Mouse (Mus musculus): ENCODE measurements at regions not wholly inside any gene's neighbourhood (a gene's known extent, or its start where the extent isn't known, plus 50 kb on each side); places are given as distances from the start of the nearest gene placed in this dataset.

GRCm38 (mm10) chr12:95937705-95938104 lies 245.7 kb downstream of the Flrt2 start:
- H3K27me3 ChIP-seq (ENCODE audit: control insufficient read depth, insufficient read depth, low read length), result no peaks in the 10 kb centered on the region
- no peak overlapping the region for H3K9ac ChIP-seq (ENCODE audit: low read length)
- no peaks in the 10 kb centered on the region for H3K9me3 ChIP-seq (ENCODE audit: control insufficient read depth, low read length)
- no peak overlapping the region for H3K4me3 ChIP-seq (ENCODE audit: control insufficient read depth in 1 of 2, insufficient read depth in 1 of 2, low read depth in 1 of 2, low read length in 2 of 2)
- no peaks in the 10 kb centered on the region for H3K4me1 ChIP-seq (ENCODE audit: control insufficient read depth in 2 of 2, insufficient read depth in 2 of 2, low read length in 2 of 2)
- no peak overlapping the region for H3K4me2 ChIP-seq (ENCODE audit: low read length)
- 52% methylated on average over 4 of the region's 4 CpGs for WGBS
- no peaks in the 10 kb centered on the region for H3K36me3 ChIP-seq (ENCODE audit: control insufficient read depth, insufficient read depth, low read length)
- H3K27ac ChIP-seq (replicated peaks in 1 of 2; ENCODE audit: control insufficient read depth in 1 of 2, insufficient read depth in 1 of 2, low read depth in 2 of 2, low read length in 2 of 2), result no peak overlapping the region
- ATAC-seq (ENCODE audit: insufficient number of reproducible peaks, insufficient read depth, low FRiP score, low read depth), result no peak

DNA sequence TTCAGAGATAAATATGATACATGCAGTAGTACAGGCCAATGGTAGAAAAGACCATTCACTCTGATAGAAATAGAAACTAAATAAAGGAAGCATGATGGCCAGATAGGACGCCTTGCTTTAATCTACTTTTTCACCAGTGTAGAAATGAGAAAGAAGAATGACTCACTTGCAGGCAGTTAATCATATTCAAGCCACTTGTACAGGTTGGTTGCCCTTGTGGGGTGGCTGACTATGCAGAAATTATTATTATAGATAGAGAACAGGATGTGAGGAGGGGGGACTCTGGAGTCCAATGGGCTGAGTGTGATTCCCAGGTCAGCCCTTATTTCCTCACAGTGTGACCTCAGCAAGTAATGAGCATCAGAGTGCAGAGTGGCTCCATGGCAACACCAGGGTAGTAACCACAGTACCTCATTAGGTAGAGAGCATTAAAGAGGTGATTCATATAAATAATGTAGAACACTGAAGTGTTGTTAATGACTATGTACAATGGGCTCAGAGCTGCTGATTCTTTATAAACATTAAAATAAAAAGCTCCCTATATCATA lies 248.5 kb downstream of the Flrt2 start:
- 81% methylated on average over 1 of the region's 1 CpGs for WGBS
- Histone ChIP-seq H3K27ac (replicated peaks in 1 of 2; ENCODE audit: control insufficient read depth in 1 of 2, insufficient read depth in 1 of 2, low read depth in 2 of 2, low read length in 2 of 2) (no peak overlapping the region), H3K4me3 (ENCODE audit: control insufficient read depth in 1 of 2, insufficient read depth in 1 of 2, low read depth in 1 of 2, low read length in 2 of 2) (no peak overlapping the region), H3K36me3 (ENCODE audit: control insufficient read depth, insufficient read depth, low read length) (no peaks in the 10 kb centered on the region), H3K9me3 (ENCODE audit: control insufficient read depth, low read length) (no peaks in the 10 kb centered on the region), H3K4me1 (ENCODE audit: control insufficient read depth in 2 of 2, insufficient read depth in 2 of 2, low read length in 2 of 2) (no peaks in the 10 kb centered on the region), H3K9ac (ENCODE audit: low read length) (no peak overlapping the region), H3K4me2 (ENCODE audit: low read length) (no peak overlapping the region), H3K27me3 (ENCODE audit: control insufficient read depth, insufficient read depth, low read length) (no peaks in the 10 kb centered on the region)
- ATAC-seq (ENCODE audit: insufficient number of reproducible peaks, insufficient read depth, low FRiP score, low read depth), result no peak

DNA sequence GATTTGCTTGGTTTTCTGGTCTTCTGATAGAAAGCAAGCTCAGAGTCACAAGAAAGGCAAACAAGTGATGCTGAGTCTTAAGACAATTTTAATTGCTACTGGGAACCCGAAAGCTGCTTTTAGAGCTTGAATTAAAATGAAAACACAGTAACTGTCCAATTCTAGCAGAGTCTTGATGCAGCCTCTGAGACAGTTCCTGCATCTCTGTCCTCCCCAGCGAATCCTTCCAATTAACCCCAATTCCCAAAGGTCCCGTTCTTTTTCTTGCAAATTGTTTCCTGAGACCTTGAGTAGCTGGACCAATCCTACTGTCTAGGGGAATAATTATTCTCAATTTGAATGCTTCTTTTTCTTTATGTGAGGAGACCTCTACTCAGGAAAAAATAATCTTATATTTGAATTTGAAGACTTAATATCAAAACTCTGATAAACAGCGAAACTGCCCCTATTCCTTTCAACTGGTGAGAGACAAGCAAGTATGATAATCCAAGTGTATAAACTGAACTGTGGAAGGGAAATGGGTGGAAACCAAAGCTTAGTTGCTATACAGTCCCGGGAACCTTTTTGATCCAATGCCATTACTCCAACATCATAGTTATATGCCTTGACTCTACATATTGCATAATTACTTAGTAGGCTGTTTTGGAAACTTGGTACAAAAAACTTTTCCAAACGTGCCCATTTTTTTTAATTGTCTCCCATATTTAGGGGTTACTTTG lies 267.9 kb downstream of the Flrt2 start:
- Histone ChIP-seq H3K4me1 (ENCODE audit: control insufficient read depth in 2 of 2, insufficient read depth in 2 of 2, low read length in 2 of 2) (no peaks in the 10 kb centered on the region), H3K9ac (ENCODE audit: low read length) (no peak overlapping the region), H3K9me3 (ENCODE audit: control insufficient read depth, low read length) (no peaks in the 10 kb centered on the region), H3K36me3 (ENCODE audit: control insufficient read depth, insufficient read depth, low read length) (no peaks in the 10 kb centered on the region), H3K27me3 (ENCODE audit: control insufficient read depth, insufficient read depth, low read length) (no peaks in the 10 kb centered on the region), H3K4me2 (ENCODE audit: low read length) (no peak overlapping the region), H3K4me3 (ENCODE audit: control insufficient read depth in 1 of 2, insufficient read depth in 1 of 2, low read depth in 1 of 2, low read length in 2 of 2) (no peak overlapping the region), H3K27ac (replicated peaks in 1 of 2; ENCODE audit: control insufficient read depth in 1 of 2, insufficient read depth in 1 of 2, low read depth in 2 of 2, low read length in 2 of 2) (no peak overlapping the region)
- 72% methylated on average over 6 of the region's 6 CpGs for WGBS
- ATAC-seq (ENCODE audit: insufficient number of reproducible peaks, insufficient read depth, low FRiP score, low read depth), result no peak

DNA sequence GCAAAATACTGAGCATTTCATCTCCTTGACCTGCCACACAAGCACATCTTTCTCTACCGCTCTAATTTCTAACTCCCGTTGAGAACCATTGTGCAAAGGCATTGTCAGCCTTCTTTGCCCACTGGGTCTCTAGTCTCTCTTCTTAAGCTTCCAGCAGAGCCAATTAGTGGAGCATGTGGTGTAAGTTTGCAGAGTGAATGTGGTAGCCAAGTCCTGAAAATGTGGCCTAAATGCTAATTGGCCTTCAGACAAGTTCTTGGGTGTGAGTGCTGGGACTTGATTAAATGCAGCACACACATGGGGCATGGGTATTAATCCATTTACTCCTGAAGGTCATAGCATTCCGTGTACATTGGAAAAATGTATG lies 268.5 kb downstream of the Flrt2 start:
- ATAC-seq (ENCODE audit: insufficient number of reproducible peaks, insufficient read depth, low FRiP score, low read depth), result no peak
- no peak overlapping the region for H3K4me3 ChIP-seq (ENCODE audit: control insufficient read depth in 1 of 2, insufficient read depth in 1 of 2, low read depth in 1 of 2, low read length in 2 of 2)
- no peaks in the 10 kb centered on the region for H3K36me3 ChIP-seq (ENCODE audit: control insufficient read depth, insufficient read depth, low read length)
- no peaks in the 10 kb centered on the region for H3K9me3 ChIP-seq (ENCODE audit: control insufficient read depth, low read length)
- no peak overlapping the region for H3K4me2 ChIP-seq (ENCODE audit: low read length)
- 50% methylated on average over 3 of the region's 3 CpGs for WGBS
- no peak overlapping the region for H3K27ac ChIP-seq (replicated peaks in 1 of 2; ENCODE audit: control insufficient read depth in 1 of 2, insufficient read depth in 1 of 2, low read depth in 2 of 2, low read length in 2 of 2)
- H3K4me1 ChIP-seq (ENCODE audit: control insufficient read depth in 2 of 2, insufficient read depth in 2 of 2, low read length in 2 of 2), result no peaks in the 10 kb centered on the region
- H3K9ac ChIP-seq (ENCODE audit: low read length), result no peak overlapping the region
- H3K27me3 ChIP-seq (ENCODE audit: control insufficient read depth, insufficient read depth, low read length), result no peaks in the 10 kb centered on the region

- H3K4me3 ChIP-seq (ENCODE audit: control insufficient read depth in 1 of 2, insufficient read depth in 1 of 2, low read depth in 1 of 2, low read length in 2 of 2), result no peak overlapping the region
- H3K9ac ChIP-seq (ENCODE audit: low read length), result no peak overlapping the region
- H3K36me3 ChIP-seq (ENCODE audit: control insufficient read depth, insufficient read depth, low read length), result no peaks in the 10 kb centered on the region
- 60% methylated on average over 4 of the region's 4 CpGs for WGBS
- no peak overlapping the region for H3K27ac ChIP-seq (replicated peaks in 1 of 2; ENCODE audit: control insufficient read depth in 1 of 2, insufficient read depth in 1 of 2, low read depth in 2 of 2, low read length in 2 of 2)
- H3K4me1 ChIP-seq (ENCODE audit: control insufficient read depth in 2 of 2, insufficient read depth in 2 of 2, low read length in 2 of 2), result no peaks in the 10 kb centered on the region
- no peaks in the 10 kb centered on the region for H3K27me3 ChIP-seq (ENCODE audit: control insufficient read depth, insufficient read depth, low read length)
- no peaks in the 10 kb centered on the region for H3K9me3 ChIP-seq (ENCODE audit: control insufficient read depth, low read length)
- no peak for ATAC-seq (ENCODE audit: insufficient number of reproducible peaks, insufficient read depth, low FRiP score, low read depth)
- H3K4me2 ChIP-seq (ENCODE audit: low read length), result no peak overlapping the region
Observed at GRCm38 (mm10) chr12:95962817-95963216, 270.8 kb downstream of the Flrt2 start.

DNA sequence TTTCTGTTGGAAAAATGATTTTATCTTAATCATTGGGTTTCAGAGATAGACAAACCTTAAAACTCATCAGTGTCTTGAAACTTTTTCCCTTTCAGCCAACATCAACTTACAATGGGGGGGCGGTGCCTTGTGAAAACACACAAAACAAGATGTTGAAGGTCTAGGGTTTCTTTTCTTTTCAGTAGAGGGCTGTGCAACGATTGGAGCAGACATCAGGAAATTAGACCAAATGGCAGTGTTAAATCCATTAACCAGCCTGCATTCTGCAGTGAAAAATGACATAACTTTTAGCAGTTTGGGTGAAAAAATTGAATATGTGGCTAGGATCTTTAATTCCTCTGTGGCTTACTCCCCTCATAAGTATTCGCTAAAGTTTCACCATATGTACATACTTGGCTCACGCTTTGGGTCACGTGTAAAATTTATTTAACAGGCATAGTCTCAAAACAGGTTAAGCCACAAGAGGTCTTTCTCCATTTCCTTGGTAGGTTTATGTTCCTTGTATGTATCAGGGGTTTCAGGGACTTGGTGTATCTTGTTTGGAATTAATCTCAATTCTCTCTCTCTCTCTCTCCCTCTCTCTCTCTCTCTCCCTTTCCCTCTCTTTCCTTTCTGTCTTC lies 296.8 kb downstream of the Flrt2 start:
- Histone ChIP-seq H3K27me3 (ENCODE audit: control insufficient read depth, insufficient read depth, low read length) (no peaks in the 10 kb centered on the region), H3K4me3 (ENCODE audit: control insufficient read depth in 1 of 2, insufficient read depth in 1 of 2, low read depth in 1 of 2, low read length in 2 of 2) (no peak overlapping the region), H3K27ac (replicated peaks in 1 of 2; ENCODE audit: control insufficient read depth in 1 of 2, insufficient read depth in 1 of 2, low read depth in 2 of 2, low read length in 2 of 2) (no peak overlapping the region), H3K9ac (ENCODE audit: low read length) (no peak overlapping the region), H3K4me1 (ENCODE audit: control insufficient read depth in 2 of 2, insufficient read depth in 2 of 2, low read length in 2 of 2) (no peaks in the 10 kb centered on the region), H3K9me3 (ENCODE audit: control insufficient read depth, low read length) (no peaks in the 10 kb centered on the region), H3K36me3 (ENCODE audit: control insufficient read depth, insufficient read depth, low read length) (no peaks in the 10 kb centered on the region), H3K4me2 (ENCODE audit: low read length) (no peak overlapping the region)
- WGBS, result 68% methylated on average over 5 of the region's 5 CpGs
- ATAC-seq (ENCODE audit: insufficient number of reproducible peaks, insufficient read depth, low FRiP score, low read depth), result no peak

GRCm38 (mm10) chr12:95994963-95995362 lies 302.9 kb downstream of the Flrt2 start:
- Histone ChIP-seq H3K27me3 (ENCODE audit: control insufficient read depth, insufficient read depth, low read length) (no peaks in the 10 kb centered on the region), H3K27ac (replicated peaks in 1 of 2; ENCODE audit: control insufficient read depth in 1 of 2, insufficient read depth in 1 of 2, low read depth in 2 of 2, low read length in 2 of 2) (no peak overlapping the region), H3K4me1 (ENCODE audit: control insufficient read depth in 2 of 2, insufficient read depth in 2 of 2, low read length in 2 of 2) (no peaks in the 10 kb centered on the region), H3K9me3 (ENCODE audit: control insufficient read depth, low read length) (no peaks in the 10 kb centered on the region), H3K36me3 (ENCODE audit: control insufficient read depth, insufficient read depth, low read length) (no peaks in the 10 kb centered on the region), H3K4me3 (ENCODE audit: control insufficient read depth in 1 of 2, insufficient read depth in 1 of 2, low read depth in 1 of 2, low read length in 2 of 2) (no peak overlapping the region), H3K4me2 (ENCODE audit: low read length) (no peak overlapping the region), H3K9ac (ENCODE audit: low read length) (no peak overlapping the region)
- WGBS, result 51% methylated on average over 2 of the region's 2 CpGs
- ATAC-seq (ENCODE audit: insufficient number of reproducible peaks, insufficient read depth, low FRiP score, low read depth), result no peak

Data from heart, embryonic 14.5 days (tissue).